Mouse (Mus musculus): ENCODE results near the gene Kcnh1. TPM values are rescaled to one million over a fixed set of nuclear protein-coding genes. Genes with fewer than 3 reads are reported as not detected.

Gene Kcnh1
- polyA plus RNA-seq, 1 experiment: 0.14 TPM

DNA sequence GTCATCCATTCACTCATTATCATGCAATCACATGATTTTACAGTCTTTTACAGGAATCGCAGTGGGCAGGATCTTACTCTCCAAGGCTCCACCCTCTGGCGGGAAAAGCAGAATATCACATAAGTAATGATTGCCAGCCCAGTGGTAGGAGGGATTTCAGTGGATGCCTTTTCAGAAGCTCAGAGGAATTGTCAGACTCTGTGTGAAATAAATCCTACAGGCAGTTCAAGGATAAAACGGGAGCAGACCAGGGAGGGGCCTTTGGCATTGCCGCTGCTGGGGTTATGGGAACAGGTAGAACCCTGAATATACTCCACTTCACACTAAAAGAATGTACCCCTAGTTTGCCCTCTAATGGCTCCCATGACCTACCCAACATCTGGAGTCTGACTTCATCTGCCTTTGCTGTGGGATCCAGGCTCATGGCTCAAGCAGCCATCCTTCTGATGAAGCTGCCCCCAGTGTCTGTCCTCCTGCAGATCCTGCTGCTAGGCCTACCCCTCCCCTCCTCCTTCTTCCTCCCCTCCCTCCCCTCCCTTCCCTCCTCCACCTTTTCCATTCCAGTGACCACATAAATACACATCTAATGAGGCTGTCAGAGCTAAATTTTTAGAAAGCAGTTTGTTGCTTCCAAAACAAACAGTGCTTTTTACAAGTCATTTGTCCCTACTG lies 181.5 kb downstream of the Kcnh1 start:
- H3K4me1 ChIP-seq (ENCODE audit: control insufficient read depth, insufficient read depth, insufficient read length, low read length): no peaks in the 10 kb centered on the region
- no peak overlapping the region for H3K4me3 ChIP-seq (ENCODE audit: low read depth, low read length)
- H3K36me3 ChIP-seq (ENCODE audit: control insufficient read depth, insufficient read depth, low read length): no peaks in the 10 kb centered on the region
- H3K27me3 ChIP-seq (ENCODE audit: control insufficient read depth, insufficient read depth, low read length): no peaks in the 10 kb centered on the region
- TF ChIP-seq CTCF (IDR thresholded peaks at IDR 0.05; ENCODE audit: extremely low read depth, insufficient read length, insufficient replicate concordance, low read depth, low read length) (no peak), POLR2A (IDR thresholded peaks at IDR 0.05; ENCODE audit: low read depth, low read length) (no peak)
- H3K27ac ChIP-seq (ENCODE audit: insufficient read depth, low read depth, low read length): no peak overlapping the region
- WGBS: 86% methylated on average over 4 of the region's 4 CpGs

DNA sequence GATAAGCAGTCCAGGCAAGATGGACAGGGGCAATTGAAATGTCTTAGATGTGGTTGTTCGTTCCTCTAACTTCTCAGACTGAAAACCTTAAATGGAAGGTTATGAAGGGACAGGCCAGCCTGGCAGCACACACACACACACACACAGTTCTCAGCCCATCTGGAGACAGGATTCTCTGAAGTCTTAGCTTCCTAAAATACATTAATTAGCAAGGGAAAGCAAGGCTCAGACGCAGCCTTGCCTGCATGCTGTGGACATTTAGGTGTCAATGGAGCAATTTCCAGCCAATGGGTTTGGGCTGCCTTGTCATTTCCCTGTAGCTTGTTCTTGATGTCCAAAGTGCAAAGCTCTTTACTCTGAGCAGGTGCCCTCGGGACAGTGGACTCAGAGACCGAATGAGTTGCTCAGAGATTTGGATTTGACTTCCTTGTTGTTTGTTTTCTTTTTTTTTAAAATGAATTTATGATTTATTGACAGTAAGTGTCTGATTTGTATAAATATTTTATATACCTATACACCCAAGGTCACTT lies 188.0 kb downstream of the Kcnh1 start:
- Histone ChIP-seq H3K4me3 (ENCODE audit: low read depth, low read length) (no peak overlapping the region), H3K27ac (ENCODE audit: insufficient read depth, low read depth, low read length) (peak overlapping the region; percentile 10; the same call in 1 of the 2 replicates), H3K4me1 (ENCODE audit: control insufficient read depth, insufficient read depth, insufficient read length, low read length) (peaks cover 5% of the 10 kb centered on the region), H3K27me3 (ENCODE audit: control insufficient read depth, insufficient read depth, low read length) (no peaks in the 10 kb centered on the region), H3K36me3 (ENCODE audit: control insufficient read depth, insufficient read depth, low read length) (no peaks in the 10 kb centered on the region)
- 31% methylated on average over 4 of the region's 4 CpGs for WGBS
- TF ChIP-seq CTCF (IDR thresholded peaks at IDR 0.05; ENCODE audit: extremely low read depth, insufficient read length, insufficient replicate concordance, low read depth, low read length) (no peak), POLR2A (IDR thresholded peaks at IDR 0.05; ENCODE audit: low read depth, low read length) (no peak)

DNA sequence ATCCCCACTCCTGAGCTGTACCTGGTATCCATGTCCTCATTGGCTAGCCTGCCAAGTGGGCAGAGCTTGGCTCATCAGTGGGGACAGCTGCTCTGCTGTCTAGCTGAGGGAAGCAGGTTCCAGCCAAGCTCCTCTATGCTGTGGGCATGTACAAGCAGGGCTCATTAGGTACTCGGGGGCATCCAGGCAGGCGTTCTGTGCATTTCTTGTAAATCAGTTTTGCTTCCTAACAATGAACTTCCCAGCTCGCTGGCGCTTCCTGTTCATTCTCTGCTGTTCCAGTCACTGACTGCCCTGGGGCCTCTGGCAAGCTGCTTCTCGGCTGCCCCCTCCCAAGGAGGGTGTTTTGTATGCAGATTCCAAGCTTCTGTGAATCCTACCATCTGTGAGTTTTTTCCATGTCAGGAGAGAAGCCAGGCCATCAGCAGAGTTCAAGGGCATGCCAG lies 190.0 kb downstream of the Kcnh1 start:
- Histone ChIP-seq H3K4me1 (ENCODE audit: control insufficient read depth, insufficient read depth, insufficient read length, low read length) (peaks cover 5% of the 10 kb centered on the region), H3K27me3 (ENCODE audit: control insufficient read depth, insufficient read depth, low read length) (no peaks in the 10 kb centered on the region), H3K27ac (ENCODE audit: insufficient read depth, low read depth, low read length) (no peak overlapping the region), H3K4me3 (ENCODE audit: low read depth, low read length) (no peak overlapping the region), H3K36me3 (ENCODE audit: control insufficient read depth, insufficient read depth, low read length) (no peaks in the 10 kb centered on the region)
- TF ChIP-seq POLR2A (IDR thresholded peaks at IDR 0.05; ENCODE audit: low read depth, low read length) (no peak), CTCF (IDR thresholded peaks at IDR 0.05; ENCODE audit: extremely low read depth, insufficient read length, insufficient replicate concordance, low read depth, low read length) (no peak)
- WGBS: 80% methylated on average over 5 of the region's 5 CpGs

DNA sequence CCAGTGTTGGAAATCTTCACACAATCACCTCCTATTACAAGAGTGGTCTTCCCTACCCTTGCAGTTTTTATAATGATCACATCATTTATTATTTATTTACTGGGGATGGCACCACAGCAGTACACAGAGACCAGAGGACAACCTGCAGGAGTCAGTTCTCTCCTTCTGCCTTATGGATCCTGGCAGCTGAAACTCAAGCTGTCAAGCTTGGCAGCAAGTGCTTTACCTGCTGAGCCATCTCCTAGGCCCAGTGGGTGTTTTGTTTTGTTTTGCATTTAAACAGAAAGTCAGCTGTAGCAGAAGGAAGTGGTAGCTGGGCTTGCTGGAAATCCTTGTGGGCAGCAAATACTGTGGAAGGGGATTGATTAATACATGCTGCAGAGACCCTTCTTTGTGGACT lies 197.1 kb downstream of the Kcnh1 start:
- Histone ChIP-seq H3K4me1 (ENCODE audit: control insufficient read depth, insufficient read depth, insufficient read length, low read length) (no peaks in the 10 kb centered on the region), H3K36me3 (ENCODE audit: control insufficient read depth, insufficient read depth, low read length) (no peaks in the 10 kb centered on the region), H3K27ac (ENCODE audit: insufficient read depth, low read depth, low read length) (no peak overlapping the region), H3K4me3 (ENCODE audit: low read depth, low read length) (no peak overlapping the region), H3K27me3 (ENCODE audit: control insufficient read depth, insufficient read depth, low read length) (no peaks in the 10 kb centered on the region)
- TF ChIP-seq POLR2A (IDR thresholded peaks at IDR 0.05; ENCODE audit: low read depth, low read length) (no peak), CTCF (IDR thresholded peaks at IDR 0.05; ENCODE audit: extremely low read depth, insufficient read length, insufficient replicate concordance, low read depth, low read length) (no peak)

GRCm38 (mm10) chr1:192391041-192391440 lies 200.5 kb downstream of the Kcnh1 start:
- Histone ChIP-seq H3K27ac (ENCODE audit: insufficient read depth, low read depth, low read length) (no peak overlapping the region), H3K4me3 (ENCODE audit: low read depth, low read length) (no peak overlapping the region), H3K4me1 (ENCODE audit: control insufficient read depth, insufficient read depth, insufficient read length, low read length) (0 out of 2 replicates have a peak, but pooled peaks cover 2% of the 10 kb centered on the region), H3K36me3 (ENCODE audit: control insufficient read depth, insufficient read depth, low read length) (no peaks in the 10 kb centered on the region), H3K27me3 (ENCODE audit: control insufficient read depth, insufficient read depth, low read length) (no peaks in the 10 kb centered on the region)
- no peak for TF ChIP-seq CTCF (IDR thresholded peaks at IDR 0.05; ENCODE audit: extremely low read depth, insufficient read length, insufficient replicate concordance, low read depth, low read length)
- TF ChIP-seq POLR2A (IDR thresholded peaks at IDR 0.05; ENCODE audit: low read depth, low read length): no peak
- WGBS: 63% methylated on average over 7 of the region's 7 CpGs

GRCm38 (mm10) chr1:192392232-192392631 lies 201.7 kb downstream of the Kcnh1 start:
- Histone ChIP-seq H3K4me3 (ENCODE audit: low read depth, low read length) (no peak overlapping the region), H3K36me3 (ENCODE audit: control insufficient read depth, insufficient read depth, low read length) (no peaks in the 10 kb centered on the region), H3K4me1 (ENCODE audit: control insufficient read depth, insufficient read depth, insufficient read length, low read length) (0 out of 2 replicates have a peak, but pooled peaks cover 2% of the 10 kb centered on the region), H3K27me3 (ENCODE audit: control insufficient read depth, insufficient read depth, low read length) (no peaks in the 10 kb centered on the region), H3K27ac (ENCODE audit: insufficient read depth, low read depth, low read length) (no peak overlapping the region)
- TF ChIP-seq POLR2A (IDR thresholded peaks at IDR 0.05; ENCODE audit: low read depth, low read length) (no peak), CTCF (IDR thresholded peaks at IDR 0.05; ENCODE audit: extremely low read depth, insufficient read length, insufficient replicate concordance, low read depth, low read length) (no peak)
- WGBS: 32% methylated on average over 2 of the region's 2 CpGs

DNA sequence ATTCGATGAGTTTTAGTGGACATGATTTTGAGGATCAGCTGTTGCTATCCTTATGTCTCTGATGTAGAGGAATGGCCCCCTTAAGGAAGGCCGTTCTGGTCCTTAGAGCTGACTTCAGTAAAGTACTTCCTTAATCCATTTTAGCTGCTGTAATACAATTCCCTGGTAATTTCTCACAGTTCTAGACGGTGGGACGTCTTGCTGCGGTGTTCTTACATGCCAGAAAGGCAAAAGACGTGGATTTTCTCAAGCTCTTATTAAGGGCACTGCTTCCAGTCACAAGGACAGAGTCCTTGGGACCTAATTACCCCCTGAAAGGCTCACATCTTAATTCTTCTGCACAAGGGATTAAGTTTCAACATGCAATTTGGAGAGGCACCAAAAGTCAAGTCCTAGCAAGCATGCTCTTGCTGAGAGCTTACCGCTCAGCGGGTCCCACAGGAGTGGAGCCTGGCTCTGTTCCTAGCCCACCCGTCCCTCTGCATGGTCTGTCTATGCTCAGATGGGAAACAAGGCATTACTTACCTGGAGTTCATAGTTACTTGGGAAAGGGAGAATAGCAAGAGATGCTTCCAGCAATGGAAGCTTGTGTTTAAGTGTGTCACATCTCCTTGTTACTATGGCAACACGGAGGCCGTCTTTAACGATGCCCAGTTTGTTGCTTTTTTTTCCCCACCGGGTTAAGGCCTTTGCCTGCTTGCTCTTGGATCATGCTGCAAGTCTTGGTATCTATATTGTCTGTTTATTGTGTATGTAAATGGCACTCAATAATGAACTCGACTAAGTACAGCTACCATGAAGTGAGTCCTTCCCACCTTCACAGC lies 209.3 kb downstream of the Kcnh1 start:
- TF ChIP-seq POLR2A (IDR thresholded peaks at IDR 0.05; ENCODE audit: low read depth, low read length) (no peak), CTCF (IDR thresholded peaks at IDR 0.05; ENCODE audit: extremely low read depth, insufficient read length, insufficient replicate concordance, low read depth, low read length) (no peak)
- 83% methylated on average over 14 of the region's 14 CpGs for WGBS
- Histone ChIP-seq H3K4me1 (ENCODE audit: control insufficient read depth, insufficient read depth, insufficient read length, low read length) (peaks cover 3% of the 10 kb centered on the region; the same call in 1 of the 2 replicates), H3K27me3 (ENCODE audit: control insufficient read depth, insufficient read depth, low read length) (no peaks in the 10 kb centered on the region), H3K4me3 (ENCODE audit: low read depth, low read length) (no peak overlapping the region), H3K36me3 (ENCODE audit: control insufficient read depth, insufficient read depth, low read length) (no peaks in the 10 kb centered on the region), H3K27ac (ENCODE audit: insufficient read depth, low read depth, low read length) (no peak overlapping the region)

Measured in small intestine, adult 2 months (tissue).